Mouse (Mus musculus) midbrain, embryonic 10.5 days (tissue): Measurements from ENCODE around the gene Tmcc1. TPM values are rescaled to one million over a fixed set of nuclear protein-coding genes. Genes with fewer than 3 reads are reported as not detected.
"Not testable (repeated sequence)": the region's sequence is repeated elsewhere in the genome, so short reads cannot be mapped to it uniquely, and the experiment has no call there.

Experiments used
- DNase-seq: peaks from one replicate; pipeline ENCODE4 v3.0.0-alpha.2; 2017; ENCODE audit warnings: low spot score
- H3K27ac ChIP-seq: fragments of 300-500 bp; sonication (generic); replicated peaks from 2 replicates; pipeline ENCODE4 v1.5.1; 2016; ENCODE audit warnings: mild to moderate bottlenecking
- H3K27me3 ChIP-seq: fragments of 300-500 bp; sonication (generic); 2 replicates; pipeline ENCODE4 v1.6.1; 2016; ENCODE audit warnings: low read depth, mild to moderate bottlenecking; ENCODE audit not compliant: poor library complexity, severe bottlenecking
- H3K36me3 ChIP-seq: fragments of 300-500 bp; sonication (generic); 2 replicates; pipeline ENCODE4 v1.6.1; 2016; ENCODE audit warnings: mild to moderate bottlenecking, moderate library complexity
- H3K4me1 ChIP-seq: fragments of 300-500 bp; sonication (generic); 2 replicates; pipeline ENCODE4 v1.6.1; 2016
- H3K4me3 ChIP-seq: fragments of 300-500 bp; sonication (generic); 2 replicates; pipeline ENCODE4 v1.5.1; 2016; ENCODE audit warnings: mild to moderate bottlenecking, moderate library complexity
- H3K9me3 ChIP-seq: fragments of 300-500 bp; sonication (generic); replicated peaks from 2 replicates; pipeline ENCODE4 v1.6.1; 2016; ENCODE audit warnings: mild to moderate bottlenecking
- WGBS: fragments of 180-500 bp; shearing (Covaris S2); methylation state at CpG from one replicate; pipeline ENCODE4 v1.1.7; 2016; 5-methylcytosine and 5-hydroxymethylcytosine counted together
- polyA plus RNA-seq: library from polyadenylated mRNA; unstranded; fragments of >200 nt; fragmentation: Nextera tagmentation; extraction: Ambion mirVana; gene quantifications from 2 replicates; pipeline ENCODE4 v1.2.1, GENCODE M21; 2016

Gene Tmcc1
- polyA plus RNA-seq, 1 experiment from 2014 or later, result 14.9 TPM

DNA sequence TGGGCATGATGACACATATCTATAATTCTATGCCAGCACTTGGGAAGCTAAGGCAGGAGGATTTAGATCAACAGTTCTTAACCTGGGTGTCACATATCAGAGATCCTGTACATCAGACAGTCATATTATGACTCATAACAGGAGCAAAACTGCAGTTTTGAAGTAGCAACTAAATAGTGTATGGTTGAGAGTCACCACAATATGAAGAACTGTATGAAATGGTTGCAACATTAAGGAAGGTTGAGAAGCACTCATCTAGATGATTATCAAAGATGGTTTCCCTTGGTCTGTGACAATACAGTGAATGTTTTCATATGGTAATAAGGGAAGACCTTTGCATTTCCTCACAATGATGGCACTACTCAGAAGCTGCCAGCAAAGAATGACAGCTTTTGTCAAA lies 103.9 kb downstream of the Tmcc1 start:
- Histone ChIP-seq H3K4me3 (no peak overlapping the region), H3K27ac (no peak overlapping the region), H3K36me3 (no peaks in the 10 kb centered on the region), H3K27me3 (no peaks in the 10 kb centered on the region), H3K9me3 (no peaks in the 10 kb centered on the region), H3K4me1 (no peaks in the 10 kb centered on the region; the same call in 1 of the 2 replicates)
- DNase-seq, result no peak

DNA sequence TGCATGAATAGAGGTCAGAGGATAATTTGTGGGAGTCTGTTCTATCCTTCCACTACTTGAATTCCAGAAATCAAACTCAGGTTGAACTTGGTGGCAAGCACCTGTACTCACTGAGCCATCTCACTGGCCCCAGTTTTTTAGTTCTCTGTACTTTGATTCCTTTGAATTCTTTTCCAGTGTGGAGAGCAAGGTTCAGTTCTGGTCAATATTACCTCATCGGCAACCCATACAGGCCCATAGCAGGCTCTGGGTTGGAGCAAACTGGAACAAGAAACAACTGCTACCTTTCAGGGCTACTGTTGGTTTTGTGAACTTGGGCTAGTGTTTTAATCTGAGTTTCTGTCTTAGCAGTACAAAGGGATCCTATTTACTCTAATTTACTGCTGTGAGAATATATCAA lies 107.2 kb downstream of the Tmcc1 start:
- no peaks in the 10 kb centered on the region for H3K4me1 ChIP-seq
- 95% methylated on average over 1 of the region's 1 CpGs for WGBS
- H3K27me3 ChIP-seq, result no peaks in the 10 kb centered on the region
- DNase-seq, result no peak
- no peak overlapping the region for H3K27ac ChIP-seq
- H3K4me3 ChIP-seq, result no peak overlapping the region
- no peaks in the 10 kb centered on the region for H3K36me3 ChIP-seq
- H3K9me3 ChIP-seq, result no peaks in the 10 kb centered on the region

GRCm38 (mm10) chr6:116082239-116082638 lies 111.0 kb downstream of the Tmcc1 start:
- Histone ChIP-seq H3K9me3 (no peaks in the 10 kb centered on the region), H3K27me3 (no peaks in the 10 kb centered on the region), H3K4me1 (no peaks in the 10 kb centered on the region), H3K36me3 (no peaks in the 10 kb centered on the region), H3K27ac (no peak overlapping the region), H3K4me3 (no peak overlapping the region)
- no peak for DNase-seq
- WGBS, result 77% methylated on average over 1 of the region's 1 CpGs

DNA sequence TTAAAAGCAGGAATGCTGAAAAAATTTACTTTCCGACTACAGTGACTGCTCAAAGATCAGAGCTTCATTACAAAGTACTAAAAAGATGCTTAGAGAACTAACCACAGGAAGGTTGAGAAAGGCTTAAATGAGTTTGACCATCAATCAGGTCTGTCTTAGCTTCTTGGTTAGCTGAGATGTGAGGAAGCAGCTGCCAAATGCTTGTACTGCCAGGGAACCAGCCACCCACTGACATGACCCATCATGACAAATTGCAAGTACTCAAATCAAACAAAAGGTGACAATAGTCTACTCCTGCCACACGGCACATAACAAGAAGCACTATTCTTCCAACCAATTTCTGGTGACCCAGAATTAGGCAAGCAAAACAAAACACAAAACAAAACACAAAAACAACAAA lies 111.9 kb downstream of the Tmcc1 start:
- H3K4me3 ChIP-seq, result no peak overlapping the region
- H3K27me3 ChIP-seq, result no peaks in the 10 kb centered on the region
- 68% methylated on average over 2 of the region's 2 CpGs for WGBS
- DNase-seq, result no peak
- no peak overlapping the region for H3K27ac ChIP-seq
- no peaks in the 10 kb centered on the region for H3K4me1 ChIP-seq
- H3K9me3 ChIP-seq, result no peaks in the 10 kb centered on the region
- no peaks in the 10 kb centered on the region for H3K36me3 ChIP-seq

- no peaks in the 10 kb centered on the region for H3K9me3 ChIP-seq
- H3K27ac ChIP-seq, result no peak overlapping the region
- no peaks in the 10 kb centered on the region for H3K4me1 ChIP-seq
- H3K36me3 ChIP-seq, result no peaks in the 10 kb centered on the region
- DNase-seq, result no peak
- no peaks in the 10 kb centered on the region for H3K27me3 ChIP-seq
- no peak overlapping the region for H3K4me3 ChIP-seq
- 89% methylated on average over 5 of the region's 5 CpGs for WGBS
These were observed 112.5 kb downstream of the Tmcc1 start for GRCm38 (mm10) chr6:116080756-116081155.

DNA sequence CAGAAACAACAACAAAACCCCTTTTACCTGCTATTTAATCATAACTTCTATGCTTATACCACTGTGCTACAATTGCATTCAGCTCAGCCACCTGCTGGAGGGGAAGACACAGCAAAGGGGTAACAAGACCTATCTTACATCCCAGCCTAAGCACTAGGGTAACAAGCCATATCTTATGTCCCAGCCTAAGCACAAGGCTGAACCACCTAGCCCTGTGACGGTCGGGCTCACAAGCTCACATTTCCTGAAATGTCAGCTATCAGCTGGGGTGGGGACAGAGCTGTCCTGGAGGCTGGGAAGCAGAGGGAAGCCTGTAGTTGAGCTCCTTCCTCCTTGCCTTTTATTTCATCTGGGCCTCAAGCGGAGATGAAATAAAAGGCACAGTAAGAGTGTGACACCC lies 115.7 kb downstream of the Tmcc1 start:
- no peak for DNase-seq
- Histone ChIP-seq H3K36me3 (no peaks in the 10 kb centered on the region), H3K9me3 (no peaks in the 10 kb centered on the region), H3K27ac (no peak overlapping the region), H3K27me3 (no peaks in the 10 kb centered on the region), H3K4me1 (peaks cover 5% of the 10 kb centered on the region), H3K4me3 (no peak overlapping the region)
- 70% methylated on average over 3 of the region's 3 CpGs for WGBS

DNA sequence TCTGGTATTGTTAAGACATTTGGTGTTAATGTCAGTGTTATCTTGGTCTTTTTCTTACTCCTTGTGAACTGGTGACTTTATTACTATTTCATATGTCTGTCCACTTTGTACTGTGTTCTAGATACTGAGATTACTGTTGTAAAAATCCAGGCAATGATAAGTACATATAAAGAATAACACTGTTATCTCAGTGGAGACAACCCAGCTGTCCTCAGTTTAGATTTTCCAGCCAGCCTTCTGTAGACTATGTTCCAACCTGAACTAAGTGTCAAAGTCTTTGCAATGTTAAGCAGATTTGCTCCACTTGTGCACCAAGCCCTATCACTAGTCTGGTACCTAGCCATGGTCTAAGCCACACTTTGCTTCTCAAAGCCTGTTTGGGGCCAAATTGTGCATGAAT lies 118.4 kb downstream of the Tmcc1 start:
- no peak for DNase-seq
- no peaks in the 10 kb centered on the region for H3K27me3 ChIP-seq
- H3K4me3 ChIP-seq, result no peak overlapping the region
- H3K27ac ChIP-seq, result no peak overlapping the region
- no peaks in the 10 kb centered on the region for H3K36me3 ChIP-seq
- H3K4me1 ChIP-seq, result peaks cover 13% of the 10 kb centered on the region
- H3K9me3 ChIP-seq, result no peaks in the 10 kb centered on the region

GRCm38 (mm10) chr6:116073610-116074009 lies 119.7 kb downstream of the Tmcc1 start:
- Histone ChIP-seq H3K4me1 (peaks cover 13% of the 10 kb centered on the region), H3K4me3 (no peak overlapping the region), H3K27me3 (no peaks in the 10 kb centered on the region), H3K36me3 (no peaks in the 10 kb centered on the region), H3K9me3 (no peaks in the 10 kb centered on the region), H3K27ac (no peak overlapping the region)
- no peak for DNase-seq
- WGBS, result 91% methylated on average over 4 of the region's 4 CpGs

- H3K9me3 ChIP-seq, result no peaks in the 10 kb centered on the region
- H3K4me1 ChIP-seq, result peaks cover 20% of the 10 kb centered on the region
- H3K36me3 ChIP-seq, result no peaks in the 10 kb centered on the region
- H3K4me3 ChIP-seq, result no peak overlapping the region
- H3K27me3 ChIP-seq, result no peaks in the 10 kb centered on the region
- H3K27ac ChIP-seq, result peak overlapping the region; percentile 4; the same call in 1 of the 2 replicates
- no peak for DNase-seq
- 86% methylated on average over 8 of the region's 8 CpGs for WGBS
These were observed 120.5 kb downstream of the Tmcc1 start for GRCm38 (mm10) chr6:116072746-116073261.

DNA sequence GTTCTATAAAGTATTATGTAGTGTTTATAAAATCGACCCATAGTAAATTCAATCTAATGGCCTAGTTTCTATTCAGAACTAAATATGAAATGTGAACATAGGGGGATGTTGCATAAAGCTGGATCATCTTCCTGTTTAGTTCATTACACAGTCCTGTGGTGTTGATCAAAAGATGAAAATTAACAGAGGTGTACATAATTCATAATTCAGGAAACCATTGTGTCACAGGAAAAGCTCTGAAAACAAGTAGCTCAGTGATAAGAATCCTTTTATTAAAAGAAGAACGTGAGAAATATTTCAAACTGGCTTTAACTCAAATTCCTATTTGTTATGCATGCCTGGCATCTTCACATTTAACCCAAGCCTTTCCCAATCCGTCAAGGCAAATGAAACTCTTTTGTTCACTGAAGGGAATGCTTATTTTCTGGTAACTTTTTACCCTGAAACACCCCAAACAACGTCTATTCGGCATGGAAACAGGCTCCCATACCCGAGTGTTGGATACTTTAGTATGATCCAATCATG lies 121.0 kb downstream of the Tmcc1 start:
- WGBS, result 63% methylated on average over 6 of the region's 6 CpGs
- Histone ChIP-seq H3K27me3 (no peaks in the 10 kb centered on the region), H3K27ac (0 out of 2 replicates have a peak overlapping the region, but pooled peaks have one; percentile 4)

GRCm38 (mm10) chr6:116071781-116072180 lies 121.5 kb downstream of the Tmcc1 start:
- WGBS, result 91% methylated on average over 2 of the region's 2 CpGs
- Histone ChIP-seq H3K4me1 (peaks cover 25% of the 10 kb centered on the region), H3K4me3 (no peak overlapping the region), H3K27ac (no peak overlapping the region), H3K9me3 (no peaks in the 10 kb centered on the region), H3K36me3 (no peaks in the 10 kb centered on the region), H3K27me3 (no peaks in the 10 kb centered on the region)
- DNase-seq, result no peak

More for the DNA sequence above, 121.0 kb downstream of the Tmcc1 start:
- no peaks in the 10 kb centered on the region for H3K36me3 ChIP-seq
- H3K9me3 ChIP-seq, result no peaks in the 10 kb centered on the region
- H3K4me3 ChIP-seq, result no peak overlapping the region
- peaks cover 25% of the 10 kb centered on the region for H3K4me1 ChIP-seq
- DNase-seq, result no peak

DNA sequence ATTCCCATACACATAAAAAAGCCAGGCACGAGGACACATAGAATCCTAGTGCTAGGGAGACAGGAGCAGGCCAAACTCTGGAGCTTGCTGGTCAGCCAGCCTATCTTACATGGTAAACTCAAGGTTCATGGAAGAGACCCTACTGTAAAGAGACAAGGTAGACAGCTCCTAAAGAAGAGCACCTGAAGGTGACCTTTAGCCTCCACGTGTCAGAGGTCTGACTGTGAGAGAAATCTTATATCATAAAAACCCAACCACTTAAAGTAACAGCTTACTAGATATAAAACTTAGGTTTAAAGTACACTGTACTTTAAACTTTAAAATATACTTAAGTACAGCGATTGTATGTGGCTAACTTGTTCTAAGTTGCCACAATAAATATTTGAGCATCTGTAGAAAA lies 122.7 kb downstream of the Tmcc1 start:
- H3K4me3 ChIP-seq, result no peak overlapping the region
- H3K36me3 ChIP-seq, result no peaks in the 10 kb centered on the region
- 95% methylated on average over 3 of the region's 3 CpGs for WGBS

GRCm38 (mm10) chr6:116063516-116063915 lies 129.8 kb downstream of the Tmcc1 start:
- peaks cover 12% of the 10 kb centered on the region for H3K4me1 ChIP-seq
- WGBS, result 58% methylated on average over 1 of the region's 1 CpGs
- no peak overlapping the region for H3K27ac ChIP-seq

More for the DNA sequence above, 122.7 kb downstream of the Tmcc1 start:
- Histone ChIP-seq H3K9me3 (no peaks in the 10 kb centered on the region), H3K27ac (no peak overlapping the region), H3K4me1 (peaks cover 25% of the 10 kb centered on the region), H3K27me3 (no peaks in the 10 kb centered on the region)
- no peak for DNase-seq

GRCm38 (mm10) chr6:116059542-116059941 lies 133.7 kb downstream of the Tmcc1 start:
- H3K27ac ChIP-seq, H3K27me3 ChIP-seq, H3K9me3 ChIP-seq, DNase-seq, H3K36me3 ChIP-seq, H3K4me3 ChIP-seq: not testable (repeated sequence)
- H3K4me1 ChIP-seq, result peaks cover 22% of the 10 kb centered on the region

More at GRCm38 (mm10) chr6:116063516-116063915, 129.8 kb downstream of the Tmcc1 start:
- Histone ChIP-seq H3K9me3 (no peaks in the 10 kb centered on the region), H3K4me3 (no peak overlapping the region), H3K27me3 (no peaks in the 10 kb centered on the region), H3K36me3 (no peaks in the 10 kb centered on the region)
- no peak for DNase-seq
